Mouse (Mus musculus): Measurements from ENCODE around the gene Lpgat1. TPM values are rescaled to one million over a fixed set of nuclear protein-coding genes. Genes with fewer than 3 reads are reported as not detected.

The Lpgat1 gene
- polyA plus RNA-seq, 1 experiment from 2014 or later = 26.4 TPM

DNA sequence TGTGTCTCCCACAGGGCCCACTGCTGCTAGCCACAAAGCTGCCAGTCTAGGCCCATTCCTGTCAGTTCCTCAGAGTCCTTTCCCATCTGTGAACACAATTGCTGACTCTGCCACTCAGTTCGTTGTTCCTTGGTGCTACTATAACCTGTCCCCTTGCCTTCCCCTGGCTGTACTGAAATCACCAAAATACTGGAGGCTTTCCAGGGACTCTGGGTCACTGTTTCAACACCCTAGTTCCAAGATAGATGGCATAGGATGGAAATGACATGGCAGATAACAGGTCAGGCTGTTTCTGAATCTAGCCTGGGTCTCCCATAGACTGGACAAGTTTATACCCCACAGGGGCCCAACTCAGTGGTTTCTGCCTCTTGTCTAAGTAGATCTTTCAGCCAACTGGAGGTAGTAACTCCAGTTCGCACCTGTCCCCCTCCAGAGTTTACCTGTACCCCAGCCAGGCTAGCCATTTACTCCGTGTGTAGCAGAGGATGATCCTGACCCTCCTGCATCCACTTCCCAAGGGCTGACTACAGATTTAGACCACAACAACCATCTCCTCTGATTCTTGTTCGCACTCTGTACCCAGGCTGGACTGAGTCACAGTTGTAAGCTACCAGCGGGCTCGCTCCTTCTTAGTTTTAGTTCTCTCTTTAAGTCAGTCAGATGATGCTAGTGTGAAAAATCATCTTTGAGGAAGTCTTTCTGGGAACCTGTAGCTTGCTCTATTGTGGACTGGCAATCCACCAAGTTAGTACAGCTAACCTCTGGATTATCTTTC, 23.1 kb downstream of the Lpgat1 start:
- Histone ChIP-seq H3K4me2 (replicated peaks; ENCODE audit: low read depth, low read length) (no peak overlapping the region), H3K4me1 (ENCODE audit: control insufficient read depth, insufficient read depth, low read length) (no peaks in the 10 kb centered on the region), H3K9ac (replicated peaks; ENCODE audit: low read depth, low read length) (no peak overlapping the region), H3K27me3 (ENCODE audit: control insufficient read depth, insufficient read depth, low read length) (no peaks in the 10 kb centered on the region), H3K36me3 (ENCODE audit: control insufficient read depth, insufficient read depth, low read length) (no peaks in the 10 kb centered on the region; the same call in 1 of the 2 replicates), H3K27ac (ENCODE audit: low read length) (no peak overlapping the region), H3K9me3 (ENCODE audit: control insufficient read depth, low read depth, low read length) (no peaks in the 10 kb centered on the region), H3K4me3 (ENCODE audit: low read depth, low read length) (no peak overlapping the region)
- no peak for ATAC-seq (ENCODE audit: insufficient number of reproducible peaks, insufficient read depth, low FRiP score, low read depth)
- 85% methylated on average over 6 of the region's 6 CpGs for WGBS

DNA sequence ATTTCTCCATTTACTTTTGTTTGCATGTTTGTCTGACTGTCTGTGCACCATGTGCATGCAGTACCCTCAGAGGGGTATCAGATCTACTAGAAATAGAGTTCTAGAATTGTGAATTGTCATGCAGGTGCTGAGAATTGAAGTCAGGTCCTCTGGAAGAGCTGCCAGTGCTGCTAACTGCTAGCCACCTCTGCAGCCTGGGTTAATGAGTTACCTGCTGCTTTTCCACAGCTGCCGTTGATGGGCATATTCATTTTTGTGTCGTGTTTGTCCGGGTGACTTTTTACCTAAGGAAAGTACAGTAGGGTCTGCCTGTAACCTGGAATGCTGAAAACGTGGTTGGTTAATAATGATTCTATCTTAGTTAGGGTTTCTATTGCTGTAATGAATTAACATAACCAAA, 24.0 kb downstream of the Lpgat1 start:
- no peaks in the 10 kb centered on the region; the same call in 1 of the 2 replicates for H3K36me3 ChIP-seq (ENCODE audit: control insufficient read depth, insufficient read depth, low read length)
- no peaks in the 10 kb centered on the region for H3K9me3 ChIP-seq (ENCODE audit: control insufficient read depth, low read depth, low read length)
- H3K4me3 ChIP-seq (ENCODE audit: low read depth, low read length) = no peak overlapping the region
- H3K4me2 ChIP-seq (replicated peaks; ENCODE audit: low read depth, low read length) = no peak overlapping the region
- H3K4me1 ChIP-seq (ENCODE audit: control insufficient read depth, insufficient read depth, low read length) = no peaks in the 10 kb centered on the region
- 70% methylated on average over 4 of the region's 4 CpGs for WGBS
- ATAC-seq (ENCODE audit: insufficient number of reproducible peaks, insufficient read depth, low FRiP score, low read depth) = no peak
- H3K27ac ChIP-seq (ENCODE audit: low read length) = no peak overlapping the region
- no peaks in the 10 kb centered on the region for H3K27me3 ChIP-seq (ENCODE audit: control insufficient read depth, insufficient read depth, low read length)
- H3K9ac ChIP-seq (replicated peaks; ENCODE audit: low read depth, low read length) = no peak overlapping the region

DNA sequence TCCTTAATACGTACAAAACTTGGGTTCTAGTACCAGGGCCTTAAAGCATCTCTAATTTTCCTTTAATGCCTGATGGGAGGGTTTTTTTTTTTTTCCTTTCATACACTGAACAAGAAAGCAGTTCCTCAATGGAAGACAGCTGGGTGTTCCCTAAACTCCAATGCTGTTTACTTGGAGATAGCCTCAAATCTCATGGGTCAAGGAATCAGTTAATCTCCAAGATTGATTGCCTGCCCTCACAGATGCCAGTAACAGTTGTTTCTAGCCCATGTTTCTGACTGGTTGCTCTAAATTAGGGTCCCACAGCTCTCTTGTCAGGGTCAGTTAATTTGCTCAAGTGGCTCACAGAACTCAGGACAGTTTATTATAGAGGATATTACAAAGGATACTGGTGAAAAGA, 30.8 kb downstream of the Lpgat1 start:
- ATAC-seq (ENCODE audit: insufficient number of reproducible peaks, insufficient read depth, low FRiP score, low read depth) = no peak
- H3K36me3 ChIP-seq (ENCODE audit: control insufficient read depth, insufficient read depth, low read length) = no peaks in the 10 kb centered on the region; the same call in 1 of the 2 replicates
- H3K4me2 ChIP-seq (replicated peaks; ENCODE audit: low read depth, low read length) = no peak overlapping the region
- no peaks in the 10 kb centered on the region for H3K27me3 ChIP-seq (ENCODE audit: control insufficient read depth, insufficient read depth, low read length)
- no peak overlapping the region for H3K27ac ChIP-seq (ENCODE audit: low read length)
- no peak overlapping the region for H3K9ac ChIP-seq (replicated peaks; ENCODE audit: low read depth, low read length)
- WGBS = 47% methylated on average over 1 of the region's 1 CpGs
- H3K9me3 ChIP-seq (ENCODE audit: control insufficient read depth, low read depth, low read length) = no peaks in the 10 kb centered on the region
- no peak overlapping the region for H3K4me3 ChIP-seq (ENCODE audit: low read depth, low read length)
- no peaks in the 10 kb centered on the region for H3K4me1 ChIP-seq (ENCODE audit: control insufficient read depth, insufficient read depth, low read length)

DNA sequence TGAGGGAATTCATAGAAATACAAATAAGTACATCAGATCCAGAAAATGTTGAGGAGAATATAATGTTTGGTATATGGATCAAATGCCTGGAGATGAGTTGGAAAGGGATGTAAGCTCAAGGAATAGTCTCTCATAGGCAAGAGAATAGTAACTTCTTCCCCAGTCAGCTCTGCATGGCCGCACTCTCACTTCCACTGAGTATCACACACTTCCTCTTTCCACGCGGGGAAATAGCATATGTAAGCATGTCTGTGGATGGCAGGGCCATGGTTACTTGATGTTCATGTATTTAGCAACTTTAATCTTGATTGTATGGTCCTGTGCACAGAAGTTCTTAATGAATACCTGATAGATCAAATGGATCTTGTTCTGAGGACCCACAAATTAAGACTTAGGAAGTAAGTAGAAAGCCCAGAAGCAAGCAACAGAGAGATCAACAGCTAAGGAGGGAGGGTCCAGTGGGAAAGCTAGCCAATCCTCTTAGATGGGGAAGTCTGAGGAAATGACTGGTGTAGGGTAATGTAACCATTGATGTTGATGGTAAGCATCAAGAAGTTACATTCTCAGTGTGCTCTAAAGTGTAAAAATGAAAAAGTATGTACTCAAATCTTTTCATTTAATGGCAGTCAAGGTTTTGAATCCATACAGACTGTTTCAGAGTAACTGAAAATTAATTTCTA, 39.0 kb downstream of the Lpgat1 start:
- H3K36me3 ChIP-seq (ENCODE audit: control insufficient read depth, insufficient read depth, low read length) = peaks cover 6% of the 10 kb centered on the region; the same call in 1 of the 2 replicates

DNA sequence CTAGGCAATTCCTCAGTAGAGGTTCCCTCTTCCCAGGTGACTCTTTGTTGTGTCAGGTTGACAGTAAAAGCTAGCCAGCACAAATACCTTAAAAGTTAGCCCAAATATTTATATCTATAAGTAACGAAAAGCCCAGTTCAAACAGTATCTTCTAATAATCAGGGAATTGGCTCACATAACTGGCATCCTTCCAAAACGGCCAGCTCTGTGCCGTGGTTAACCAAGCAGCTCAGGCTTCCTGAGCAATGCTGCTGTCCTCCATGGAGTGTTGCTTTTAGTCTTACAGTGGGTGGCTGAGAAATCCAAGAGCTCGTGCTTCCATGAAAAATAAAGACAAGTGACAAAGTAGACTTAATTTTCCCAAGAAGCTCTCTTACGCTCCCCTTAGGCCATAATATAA, 56.5 kb downstream of the Lpgat1 start:
- ATAC-seq (ENCODE audit: insufficient number of reproducible peaks, insufficient read depth, low FRiP score, low read depth) = no peak

More for the DNA sequence above, 39.0 kb downstream of the Lpgat1 start:
- no peak for ATAC-seq (ENCODE audit: insufficient number of reproducible peaks, insufficient read depth, low FRiP score, low read depth)
- 89% methylated on average over 3 of the region's 3 CpGs for WGBS
- Histone ChIP-seq H3K9ac (replicated peaks; ENCODE audit: low read depth, low read length) (no peak overlapping the region), H3K4me3 (ENCODE audit: low read depth, low read length) (no peak overlapping the region), H3K27me3 (ENCODE audit: control insufficient read depth, insufficient read depth, low read length) (no peaks in the 10 kb centered on the region), H3K9me3 (ENCODE audit: control insufficient read depth, low read depth, low read length) (no peaks in the 10 kb centered on the region), H3K4me1 (ENCODE audit: control insufficient read depth, insufficient read depth, low read length) (no peaks in the 10 kb centered on the region), H3K27ac (ENCODE audit: low read length) (no peak overlapping the region), H3K4me2 (replicated peaks; ENCODE audit: low read depth, low read length) (no peak overlapping the region)

DNA sequence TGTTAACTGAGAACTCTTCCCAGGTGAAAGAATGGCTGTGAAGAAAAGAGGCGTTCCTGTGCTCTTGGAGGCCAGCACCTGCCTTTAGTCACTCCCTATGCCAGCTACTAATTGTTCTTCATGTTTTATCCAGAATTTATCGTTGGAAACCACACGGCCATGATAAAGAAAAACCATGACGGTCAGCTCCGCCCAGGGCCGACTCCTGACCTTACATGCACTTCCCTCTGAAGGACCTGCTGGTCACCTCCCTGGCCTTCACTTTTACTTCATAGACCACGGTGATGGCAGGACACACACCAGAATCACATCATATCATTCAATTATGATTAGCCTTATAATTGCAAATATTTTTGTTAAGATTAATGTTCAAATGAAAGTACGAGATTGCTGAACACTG, 57.5 kb downstream of the Lpgat1 start:
- no peak for ATAC-seq (ENCODE audit: insufficient number of reproducible peaks, insufficient read depth, low FRiP score, low read depth)
- Histone ChIP-seq H3K9me3 (ENCODE audit: control insufficient read depth, low read depth, low read length) (no peaks in the 10 kb centered on the region), H3K4me1 (ENCODE audit: control insufficient read depth, insufficient read depth, low read length) (no peaks in the 10 kb centered on the region), H3K4me2 (replicated peaks; ENCODE audit: low read depth, low read length) (no peak overlapping the region), H3K9ac (replicated peaks; ENCODE audit: low read depth, low read length) (no peak overlapping the region), H3K4me3 (ENCODE audit: low read depth, low read length) (no peak overlapping the region), H3K36me3 (ENCODE audit: control insufficient read depth, insufficient read depth, low read length) (peaks cover 38% of the 10 kb centered on the region), H3K27me3 (ENCODE audit: control insufficient read depth, insufficient read depth, low read length) (no peaks in the 10 kb centered on the region), H3K27ac (ENCODE audit: low read length) (no peak overlapping the region)
- 74% methylated on average over 8 of the region's 8 CpGs for WGBS

More for the DNA sequence above, 56.5 kb downstream of the Lpgat1 start:
- H3K4me2 ChIP-seq (replicated peaks; ENCODE audit: low read depth, low read length) = no peak overlapping the region
- H3K4me3 ChIP-seq (ENCODE audit: low read depth, low read length) = no peak overlapping the region
- 51% methylated on average over 5 of the region's 5 CpGs for WGBS
- no peaks in the 10 kb centered on the region for H3K27me3 ChIP-seq (ENCODE audit: control insufficient read depth, insufficient read depth, low read length)
- no peaks in the 10 kb centered on the region for H3K4me1 ChIP-seq (ENCODE audit: control insufficient read depth, insufficient read depth, low read length)
- H3K27ac ChIP-seq (ENCODE audit: low read length) = no peak overlapping the region
- H3K9me3 ChIP-seq (ENCODE audit: control insufficient read depth, low read depth, low read length) = no peaks in the 10 kb centered on the region
- peaks cover 35% of the 10 kb centered on the region for H3K36me3 ChIP-seq (ENCODE audit: control insufficient read depth, insufficient read depth, low read length)
- no peak overlapping the region for H3K9ac ChIP-seq (replicated peaks; ENCODE audit: low read depth, low read length)

DNA sequence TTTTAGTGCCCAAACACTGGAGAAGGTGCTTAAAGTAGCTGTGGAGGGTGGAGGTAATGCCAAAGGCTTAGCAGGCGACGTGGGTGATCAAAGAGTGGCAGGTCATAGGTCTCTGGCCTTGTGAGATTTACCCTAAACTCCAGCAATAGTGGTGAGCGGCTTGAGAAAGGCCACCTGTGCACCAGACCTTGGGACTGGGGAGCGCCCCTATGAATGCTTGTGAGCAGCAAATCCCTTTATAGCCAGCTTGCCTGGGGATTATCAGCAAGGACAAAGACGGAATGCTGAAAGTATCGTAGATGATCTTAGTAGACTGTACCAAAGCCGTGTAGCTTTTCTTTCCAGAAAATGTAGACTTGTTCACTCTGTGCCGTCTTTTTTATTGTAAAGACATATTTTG, 59.9 kb downstream of the Lpgat1 start:
- peaks cover 38% of the 10 kb centered on the region for H3K36me3 ChIP-seq (ENCODE audit: control insufficient read depth, insufficient read depth, low read length)

DNA sequence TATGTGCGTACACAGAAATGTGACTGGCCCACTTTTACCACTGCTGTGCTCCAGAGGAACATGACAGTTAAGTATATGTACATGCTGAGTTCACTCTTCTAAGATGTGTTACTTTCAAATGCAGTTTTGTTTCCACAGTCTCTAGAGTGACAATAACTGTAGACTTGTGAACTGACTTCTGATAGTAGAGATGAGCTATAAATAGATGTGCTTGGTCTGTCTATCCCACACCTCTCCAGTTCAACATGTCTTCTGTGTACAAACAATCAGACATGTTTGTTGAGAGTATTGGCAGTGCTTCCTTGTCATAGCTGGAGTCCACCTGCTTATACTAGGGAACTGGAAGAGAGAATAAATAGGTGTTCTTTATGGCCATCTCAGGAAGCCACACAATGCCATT, 62.8 kb downstream of the Lpgat1 start:
- no peak overlapping the region for H3K27ac ChIP-seq (ENCODE audit: low read length)
- no peak overlapping the region for H3K4me3 ChIP-seq (ENCODE audit: low read depth, low read length)
- ATAC-seq (ENCODE audit: insufficient number of reproducible peaks, insufficient read depth, low FRiP score, low read depth) = no peak
- 100% methylated on average over 1 of the region's 1 CpGs for WGBS
- H3K4me2 ChIP-seq (replicated peaks; ENCODE audit: low read depth, low read length) = no peak overlapping the region
- H3K27me3 ChIP-seq (ENCODE audit: control insufficient read depth, insufficient read depth, low read length) = no peaks in the 10 kb centered on the region
- no peak overlapping the region for H3K9ac ChIP-seq (replicated peaks; ENCODE audit: low read depth, low read length)
- no peaks in the 10 kb centered on the region for H3K9me3 ChIP-seq (ENCODE audit: control insufficient read depth, low read depth, low read length)
- H3K4me1 ChIP-seq (ENCODE audit: control insufficient read depth, insufficient read depth, low read length) = no peaks in the 10 kb centered on the region
- peaks cover 29% of the 10 kb centered on the region for H3K36me3 ChIP-seq (ENCODE audit: control insufficient read depth, insufficient read depth, low read length)

More for the DNA sequence above, 59.9 kb downstream of the Lpgat1 start:
- no peak overlapping the region for H3K27ac ChIP-seq (ENCODE audit: low read length)
- H3K9me3 ChIP-seq (ENCODE audit: control insufficient read depth, low read depth, low read length) = no peaks in the 10 kb centered on the region
- 47% methylated on average over 8 of the region's 8 CpGs for WGBS
- no peak overlapping the region for H3K4me2 ChIP-seq (replicated peaks; ENCODE audit: low read depth, low read length)
- H3K4me3 ChIP-seq (ENCODE audit: low read depth, low read length) = no peak overlapping the region
- no peak overlapping the region for H3K9ac ChIP-seq (replicated peaks; ENCODE audit: low read depth, low read length)
- no peaks in the 10 kb centered on the region for H3K4me1 ChIP-seq (ENCODE audit: control insufficient read depth, insufficient read depth, low read length)
- no peak for ATAC-seq (ENCODE audit: insufficient number of reproducible peaks, insufficient read depth, low FRiP score, low read depth)
- no peaks in the 10 kb centered on the region for H3K27me3 ChIP-seq (ENCODE audit: control insufficient read depth, insufficient read depth, low read length)
